Mouse (Mus musculus): Measurements from ENCODE around the gene Kif5c. TPM values are rescaled to one million over a fixed set of nuclear protein-coding genes. Genes with fewer than 3 reads are reported as not detected.

Gene Kif5c
- total RNA-seq, 2 experiments from 2014 or later, result 0.24 to 0.41 TPM

DNA sequence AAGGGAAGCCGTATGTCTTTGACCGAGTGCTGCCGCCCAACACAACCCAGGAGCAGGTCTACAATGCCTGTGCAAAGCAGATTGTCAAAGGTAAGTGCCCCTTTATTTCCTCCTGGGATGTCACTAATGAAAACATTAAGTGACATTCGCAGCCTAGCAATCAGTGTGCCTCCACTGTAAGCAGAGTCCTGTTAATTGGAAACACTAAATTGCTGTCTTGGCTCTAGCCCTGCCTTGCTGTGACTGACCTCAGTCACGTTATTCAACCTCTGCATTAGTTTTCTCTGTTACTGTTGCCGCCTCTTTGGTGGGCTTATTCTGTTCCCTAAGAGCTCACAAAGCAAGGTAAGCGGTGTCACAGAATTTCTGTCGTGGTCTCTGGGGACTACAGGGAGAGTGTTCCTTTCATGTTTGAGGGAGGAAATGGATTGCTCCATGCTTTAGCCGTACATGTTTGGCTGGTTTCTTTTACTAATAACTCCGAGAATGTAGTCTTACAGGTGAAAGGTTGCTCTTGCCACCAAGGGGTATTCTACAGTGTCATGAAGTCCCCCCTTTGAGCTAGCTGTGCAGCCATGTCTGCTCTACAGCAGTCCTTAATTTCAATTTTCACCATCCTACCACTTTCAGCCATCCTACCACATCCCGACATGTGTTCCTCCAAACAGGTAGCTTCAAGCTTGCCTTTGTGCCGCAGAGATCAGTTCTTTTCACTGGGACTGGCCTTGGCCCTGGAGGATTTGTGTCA is 52.8 kb downstream of the Kif5c start:
- DNase-seq, result no peak

DNA sequence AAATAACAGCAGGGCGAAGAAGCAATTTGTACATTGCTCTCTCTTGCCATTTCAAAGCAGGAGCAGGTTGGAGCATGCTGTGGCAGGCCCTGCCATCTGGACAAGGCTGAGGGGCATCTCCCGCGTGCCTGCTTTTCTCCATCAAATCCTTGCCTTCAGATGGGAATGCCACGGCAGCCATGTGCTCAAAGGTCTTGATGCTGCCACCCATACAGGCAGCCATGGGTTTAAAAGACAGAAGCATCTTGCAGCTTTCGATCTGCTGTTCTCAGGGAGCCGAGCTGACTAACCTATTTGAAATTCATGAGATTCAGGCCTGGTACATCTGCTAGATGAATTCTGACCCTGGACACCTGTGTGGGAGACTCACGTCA is 53.4 kb downstream of the Kif5c start:
- no peak for DNase-seq

- no peak for DNase-seq
Observed at GRCm38 (mm10) chr2:49676020-49676419, 56.9 kb downstream of the Kif5c start.

- no peak for DNase-seq
Observed at GRCm38 (mm10) chr2:49678386-49678785, 59.3 kb downstream of the Kif5c start.

GRCm38 (mm10) chr2:49679135-49679964 is 60.3 kb downstream of the Kif5c start:
- no peak for DNase-seq

DNA sequence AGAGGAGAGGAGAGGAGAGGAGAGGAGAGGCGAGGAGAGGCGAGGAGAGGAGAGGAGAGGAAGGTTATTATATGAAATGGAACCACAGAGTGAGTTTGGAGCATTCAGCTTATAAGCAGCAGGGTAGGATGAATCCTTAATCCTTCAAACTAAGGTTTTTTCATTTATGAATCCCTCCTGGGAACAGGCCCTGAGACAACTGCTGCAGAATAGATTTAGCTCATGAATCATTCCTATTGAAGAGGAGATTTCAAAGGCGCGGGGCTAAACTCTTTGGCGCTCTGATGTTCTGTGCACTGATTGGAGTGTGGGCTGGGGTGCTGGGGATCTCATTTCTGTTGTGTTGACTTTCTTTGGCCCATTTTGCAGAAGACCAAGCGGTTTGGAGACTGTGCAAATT is 63.7 kb downstream of the Kif5c start:
- DNase-seq, result no peak

DNA sequence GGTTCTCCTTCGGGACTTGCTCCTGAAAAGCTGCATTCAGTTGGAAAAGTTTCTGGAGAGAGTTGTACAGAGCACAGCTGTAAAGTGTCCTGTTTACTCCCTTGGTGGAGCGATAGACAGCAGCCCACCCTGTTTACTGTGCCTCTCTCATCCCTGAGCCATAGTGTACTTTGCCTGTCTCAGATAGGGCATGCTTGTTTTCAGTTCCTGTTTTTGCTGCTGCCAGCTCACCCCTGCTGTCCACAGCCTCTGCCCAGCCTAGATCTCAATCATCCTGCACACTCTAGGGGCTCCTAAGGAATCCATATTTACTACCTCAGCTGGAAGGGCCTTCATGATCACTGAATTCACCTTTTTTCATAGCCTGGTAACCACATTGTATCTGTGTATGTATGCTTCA is 65.7 kb downstream of the Kif5c start:
- no peak for DNase-seq

DNA sequence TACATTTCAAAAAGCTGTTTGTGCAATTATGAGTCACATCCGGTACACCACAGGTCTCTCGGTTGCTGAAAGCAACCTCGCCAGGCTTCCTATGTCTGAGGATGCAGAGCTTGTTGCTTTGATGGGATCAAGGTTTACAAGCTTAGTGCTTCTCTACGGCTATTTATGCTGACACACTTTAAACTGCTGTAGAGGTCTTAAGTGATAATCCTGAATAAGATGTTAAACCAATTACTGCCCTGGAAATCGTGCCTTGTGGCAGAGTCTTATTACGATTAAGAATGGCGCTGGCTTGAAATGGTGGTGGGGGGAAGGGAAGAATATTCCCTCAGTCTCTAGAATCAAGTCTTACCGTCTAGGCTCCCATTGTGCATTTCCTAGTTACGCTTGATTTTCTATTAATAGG is 71.3 kb downstream of the Kif5c start:
- no peak for DNase-seq

GRCm38 (mm10) chr2:49691441-49691840 is 72.3 kb downstream of the Kif5c start:
- no peak for DNase-seq

- DNase-seq, result no peak
Observed at GRCm38 (mm10) chr2:49694727-49695126, 75.6 kb downstream of the Kif5c start.

DNA sequence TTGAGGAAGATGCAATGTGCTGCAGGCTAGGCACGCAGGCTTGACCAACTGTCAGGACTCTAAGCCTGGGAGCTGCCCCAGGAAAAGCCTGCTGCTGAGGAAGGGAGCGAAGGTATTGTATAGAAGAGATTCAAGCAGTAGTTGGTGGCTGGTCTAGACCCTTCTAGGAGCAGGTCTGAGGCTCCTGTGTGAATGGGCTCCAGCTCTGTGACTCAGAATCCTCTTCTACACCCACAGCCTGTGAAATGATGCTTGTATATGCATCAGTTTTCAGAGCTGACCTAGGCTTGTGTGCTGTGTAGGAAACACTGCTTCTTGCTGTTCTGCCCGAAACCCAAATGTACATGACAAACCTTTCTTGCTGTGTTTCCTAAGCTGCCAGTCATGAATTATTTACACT is 76.4 kb downstream of the Kif5c start:
- no peak for DNase-seq

DNA sequence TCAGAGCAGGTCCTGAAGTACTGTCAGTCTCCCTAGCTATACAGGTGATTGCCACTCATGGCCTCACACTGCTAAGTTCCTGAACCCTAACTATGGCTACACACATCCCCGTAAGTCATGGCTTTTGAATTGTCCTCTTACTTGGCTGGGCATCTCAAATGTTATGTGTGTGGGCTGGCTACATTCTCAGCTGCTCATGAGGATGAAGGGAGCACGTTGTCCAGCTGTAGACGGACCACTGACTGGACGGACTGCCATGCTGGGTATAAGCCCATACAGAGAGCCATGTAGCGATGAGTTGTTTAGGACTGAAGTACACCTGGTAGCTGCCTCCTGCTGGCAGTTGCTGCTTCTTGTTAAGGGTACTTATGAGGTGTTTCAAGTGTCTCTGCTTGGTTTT is 79.8 kb downstream of the Kif5c start:
- DNase-seq, result no peak

DNA sequence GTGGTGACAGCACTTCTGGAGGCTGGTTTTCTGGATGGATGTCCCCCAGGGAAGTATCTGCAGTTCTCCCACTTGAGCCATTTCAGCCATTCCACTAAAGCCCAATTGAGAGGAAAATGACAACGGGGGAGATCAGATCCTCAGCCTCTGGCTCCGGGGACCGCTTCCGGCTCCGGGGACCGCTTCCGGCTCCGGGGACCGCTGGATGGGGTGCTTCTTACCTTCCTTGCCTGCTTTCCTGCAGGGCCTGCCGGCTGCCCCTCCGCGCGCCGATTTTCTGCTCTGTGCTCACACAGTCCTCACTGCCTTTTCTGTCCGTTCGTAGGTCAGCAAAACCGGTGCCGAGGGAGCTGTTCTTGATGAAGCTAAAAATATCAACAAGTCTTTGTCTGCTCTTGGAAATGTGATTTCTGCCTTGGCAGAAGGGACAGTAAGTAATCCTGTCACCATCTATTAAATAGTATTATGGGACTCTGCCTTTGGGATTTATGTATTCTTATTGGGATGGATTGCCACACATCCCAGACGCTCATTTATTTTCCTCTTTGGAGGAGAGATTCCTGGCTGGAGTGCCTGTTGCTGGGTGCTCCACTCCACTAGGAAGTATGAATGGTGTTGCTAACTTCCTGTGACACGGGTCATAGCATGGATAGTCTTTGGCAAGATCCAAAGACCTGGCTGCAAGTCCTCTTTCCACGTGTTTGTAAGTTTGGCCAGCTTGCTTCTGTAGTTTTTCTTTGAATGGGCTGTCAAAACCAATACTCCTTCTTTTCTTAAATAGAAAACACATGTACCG is 81.3 kb downstream of the Kif5c start:
- DNase-seq, result no peak

DNA sequence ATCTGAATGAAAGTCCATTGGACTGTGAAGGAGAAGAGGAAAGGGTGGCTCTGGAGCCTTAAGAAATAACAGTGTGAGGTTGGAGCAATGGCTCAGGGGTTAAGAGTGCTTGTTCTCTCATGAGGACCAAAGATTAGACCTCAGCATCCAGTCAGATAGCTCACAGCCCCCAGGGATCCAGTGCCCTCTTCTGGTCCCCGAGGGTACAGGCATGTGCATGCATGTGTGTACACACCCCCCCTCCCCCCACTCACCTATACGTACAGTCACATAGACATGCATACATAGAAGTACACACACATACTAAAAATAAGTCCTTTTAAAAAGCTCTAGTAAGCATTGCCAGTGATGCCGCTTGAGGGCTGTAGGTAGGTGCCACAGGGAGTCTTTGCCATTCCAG is 91.1 kb downstream of the Kif5c start:
- no peak for DNase-seq

- DNase-seq, result no peak
Observed at GRCm38 (mm10) chr2:49711693-49712092, 92.6 kb downstream of the Kif5c start.

DNA sequence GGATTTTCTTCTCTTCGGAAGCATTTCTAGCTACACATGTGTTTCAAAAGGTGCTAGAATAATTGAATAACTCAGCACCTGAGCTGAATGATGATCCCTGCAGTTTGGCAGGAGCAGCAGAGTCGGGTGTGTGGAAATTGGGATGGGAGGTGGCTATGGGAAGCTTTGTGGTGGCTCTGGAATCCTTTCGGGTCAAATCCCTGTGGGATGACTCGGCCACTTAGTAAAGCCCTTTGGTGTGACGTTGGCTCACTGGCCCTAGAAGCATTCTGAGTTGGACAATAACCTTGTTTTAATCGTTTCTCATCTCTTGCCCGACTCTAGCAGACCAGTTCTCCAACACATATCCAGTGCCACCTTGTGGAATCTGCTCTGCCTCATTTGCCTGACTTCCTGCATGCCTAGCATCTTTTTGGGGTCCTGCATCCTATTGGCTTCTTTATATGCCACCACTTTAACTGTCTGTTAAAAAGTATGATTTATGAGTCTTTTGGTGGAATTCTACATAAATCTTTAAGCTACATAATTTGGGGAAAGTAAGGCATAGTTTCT is 93.3 kb downstream of the Kif5c start:
- DNase-seq, result no peak

DNA sequence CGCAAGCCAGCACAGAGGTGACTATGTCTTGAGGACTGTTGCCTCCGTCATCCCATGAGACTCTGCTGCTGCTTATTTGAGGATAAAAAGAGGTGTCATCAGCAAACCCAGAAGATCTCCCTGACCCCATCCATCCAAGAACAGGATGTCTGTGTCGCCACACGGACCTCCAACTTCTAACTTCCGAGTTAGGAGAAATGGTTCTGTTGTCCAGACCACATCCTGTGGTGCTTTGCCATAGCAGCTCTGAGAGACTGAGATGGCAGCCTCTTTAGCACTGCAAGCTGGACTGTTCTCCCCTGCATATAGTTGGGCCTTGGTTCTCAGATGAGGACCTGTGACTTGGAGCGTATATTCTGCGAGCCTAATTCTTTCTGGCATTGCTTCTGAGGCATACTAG is 97.4 kb downstream of the Kif5c start:
- DNase-seq, result no peak

DNA sequence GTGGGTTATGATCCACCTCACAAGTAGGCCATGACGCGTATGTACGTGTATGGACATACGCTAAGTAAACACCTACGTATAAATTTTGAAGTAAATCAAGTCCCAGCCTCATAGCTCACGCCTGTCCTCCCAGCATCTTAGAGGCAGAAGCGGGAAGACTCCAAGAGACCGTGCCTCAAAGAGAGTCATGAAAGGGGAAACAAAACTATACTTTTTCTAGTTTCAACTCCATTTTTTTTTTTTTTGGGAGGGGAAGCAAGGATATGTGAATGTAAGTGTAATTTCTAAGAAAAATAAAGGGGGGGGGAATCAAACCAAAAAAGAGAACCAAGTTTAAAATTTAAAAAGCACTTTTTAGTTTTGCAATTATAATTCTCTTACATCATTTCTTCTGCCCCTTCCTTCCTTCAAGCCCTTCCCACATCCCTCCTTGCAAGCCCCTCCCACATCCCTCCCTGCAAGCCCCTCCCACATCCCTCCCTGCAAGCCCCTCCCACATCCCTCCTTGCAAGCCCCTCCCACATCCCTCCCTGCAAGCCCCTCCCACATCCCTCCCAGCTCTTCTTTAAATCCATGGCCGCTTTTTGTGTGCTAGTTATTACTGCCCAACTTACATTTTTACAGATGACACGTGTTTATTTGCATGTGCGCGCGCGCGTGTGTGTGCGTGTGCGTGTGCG is 98.5 kb downstream of the Kif5c start:
- no peak for DNase-seq

GRCm38 (mm10) chr2:49718492-49718891 is 99.4 kb downstream of the Kif5c start:
- DNase-seq, result no peak

- DNase-seq, result no peak
Observed at GRCm38 (mm10) chr2:49718935-49719850, 100.1 kb downstream of the Kif5c start.

DNA sequence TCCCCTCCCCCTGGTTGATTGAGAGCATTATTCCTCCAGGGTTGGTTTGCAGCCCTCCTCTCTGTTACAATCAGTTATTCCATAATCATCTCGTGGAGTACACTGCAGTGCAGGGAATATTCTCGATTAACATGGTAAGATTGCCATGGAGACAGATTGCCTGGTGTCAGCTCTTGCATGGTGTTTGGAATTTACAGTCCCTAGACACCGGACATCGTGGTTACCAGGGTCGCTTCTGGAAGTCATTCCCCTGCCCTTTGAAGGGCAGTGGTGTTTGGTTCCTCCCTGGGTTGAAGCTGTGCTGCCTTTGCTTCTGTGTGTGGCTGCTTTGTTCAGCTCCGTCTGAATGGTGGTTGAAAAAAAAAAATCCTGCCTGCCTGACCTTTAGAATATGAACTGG is 100.8 kb downstream of the Kif5c start:
- no peak for DNase-seq
